Mouse (Mus musculus) MEL (cell line): ENCODE data around the gene Gpr85.

Experiments used
- CTCF ChIP-seq, 3 experiments: IDR thresholded peaks in 2 of 3; conservative IDR thresholded peaks in 1 of 3; 2 replicates each; pipeline ENCODE4 v1.5.1; 2011 to 2012; ENCODE audit warnings: low read length in 3 of 3, low read depth in 2 of 3, mild to moderate bottlenecking in 2 of 3, improper control_type of control experiment in 1 of 3, inconsistent platforms in 1 of 3, mixed read lengths in 1 of 3, moderate library complexity in 1 of 3; ENCODE audit not compliant: control insufficient read depth in 1 of 3, insufficient read depth in 1 of 3, poor library complexity in 1 of 3, severe bottlenecking in 1 of 3
- MAFK ChIP-seq: IDR thresholded peaks from 2 replicates; pipeline ENCODE4 v1.6.1; 2011; ENCODE audit warnings: low read depth, mild to moderate bottlenecking, low read length, improper control_type of control experiment, borderline replicate concordance
- POLR2AphosphoS2 ChIP-seq: IDR thresholded peaks from 2 replicates; pipeline ENCODE4 v1.6.1; 2011; ENCODE audit warnings: low read length, improper control_type of control experiment
- SMC3 ChIP-seq: IDR thresholded peaks from 2 replicates; pipeline ENCODE4 v1.6.1; 2011; ENCODE audit warnings: low read depth, low read length, improper control_type of control experiment
- USF1 ChIP-seq: IDR thresholded peaks from 2 replicates; pipeline ENCODE4 v1.6.1; 2014; ENCODE audit warnings: low read depth, mild to moderate bottlenecking, inconsistent platforms, low read length, improper control_type of control experiment, moderate library complexity
- ZC3H11A ChIP-seq: IDR thresholded peaks from 2 replicates; pipeline ENCODE4 v1.6.1; 2012; ENCODE audit warnings: low read depth, mild to moderate bottlenecking, inconsistent platforms, low read length, improper control_type of control experiment

DNA sequence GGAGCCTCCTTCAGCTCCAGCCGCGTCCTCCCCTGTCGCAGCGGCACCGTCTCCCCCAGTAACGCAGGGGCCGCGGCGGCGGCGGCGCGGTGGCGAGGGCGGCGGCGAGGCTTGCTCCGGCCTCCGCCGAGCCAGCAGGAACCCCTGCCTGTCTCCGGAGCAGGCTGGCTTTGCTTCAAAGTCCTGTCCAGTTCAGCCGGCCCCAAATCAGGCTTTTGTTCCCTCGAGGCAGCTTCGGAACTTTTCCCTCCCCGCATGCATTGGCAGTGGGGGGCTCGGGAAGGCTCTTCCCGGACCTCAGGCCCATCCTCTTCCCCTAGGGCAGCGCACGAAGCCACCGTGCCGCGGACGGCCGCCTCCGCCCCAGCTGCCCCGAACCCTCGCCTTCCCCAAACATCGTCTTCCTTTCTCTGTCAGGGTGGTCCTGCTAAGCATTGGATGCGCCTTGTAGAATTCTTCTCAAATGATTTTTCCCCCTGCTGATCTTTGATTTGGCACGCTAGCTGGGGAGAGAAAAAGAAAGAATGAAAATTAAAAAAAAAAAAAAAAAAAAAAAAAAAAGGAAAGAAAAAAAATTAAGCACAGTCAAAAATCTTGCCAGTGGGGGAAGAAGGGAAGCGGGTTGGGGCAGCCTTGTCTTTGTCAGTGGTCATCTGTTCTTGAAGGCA is 931 bp downstream of the Gpr85 start:
- TF ChIP-seq ZC3H11A: no peak
- TF ChIP-seq CTCF (IDR thresholded peaks at IDR 0.05 in 2 of 3, conservative IDR thresholded peaks at IDR 0.05 in 1 of 3; ENCODE audit: control insufficient read depth in 1 of 3, insufficient read depth in 1 of 3, low read depth in 2 of 3, low read length in 3 of 3, poor library complexity in 1 of 3, severe bottlenecking in 1 of 3): no peak
- TF ChIP-seq SMC3: no peak
- TF ChIP-seq MAFK: no peak
- no peak for TF ChIP-seq USF1
- TF ChIP-seq POLR2AphosphoS2: no peak
